Comparison of ENCODE assay signal across 9 mouse cellular contexts in genomic region chr2:34774493-34774892, GRCm38 (mm10). TPM values are rescaled to one million over a fixed set of nuclear protein-coding genes. Genes with fewer than 3 reads are reported as not detected.
DNase-seq lines count a peak whose midpoint lies in the region; ATAC-seq and TF ChIP-seq lines count a peak whose summit lies in the region.
"Had no signal": no experiment of that assay in that cellular context is flagged by ENCODE, and none has a peak within 500 bp of the region (broad histone marks: within the 10 kb centered on the region; RNA-seq: fewer than 3 reads in every experiment).

No protein-coding gene starts in this region.

- H3K79me2 ChIP-seq in liver, adult 2 months (ENCODE audit: control insufficient read depth, insufficient read depth, low read length) = peaks cover 18% of the 10 kb centered on the region

- H3K27ac ChIP-seq in liver, adult 2 months (replicated peaks; ENCODE audit: insufficient read depth, low read depth, low read length) = no peak overlapping the region
- no peak overlapping the region for H3K27ac ChIP-seq in forebrain, embryonic 12.5 days
- no peak overlapping the region for H3K27ac ChIP-seq in limb, embryonic 13.5 days
- no peak overlapping the region for H3K27ac ChIP-seq in neural tube, embryonic 14.5 days (ENCODE audit: low read depth, low read length)

- DNase-seq in liver, adult 2 months (ENCODE audit: extremely low read depth, low read depth, low spot score) = no peak
- no peak for DNase-seq in liver
- DNase-seq in cerebellum, adult 18-20 months = no peak
- no peak for DNase-seq in embryo, embryonic 10 days (ENCODE audit: low spot score)
- no peak for DNase-seq in cerebellum, postnatal 36 days

- H3K4me3 ChIP-seq in liver, adult 2 months (ENCODE audit: insufficient read depth, low read depth, low read length) = peak overlapping the region; percentile 50
- peak overlapping the region; percentile 96 for H3K4me3 ChIP-seq in forebrain, embryonic 12.5 days (replicated peaks)
- peak overlapping the region; percentile 96 for H3K4me3 ChIP-seq in limb, embryonic 13.5 days
- H3K4me3 ChIP-seq in neural tube, embryonic 14.5 days (ENCODE audit: low read depth, low read length) = peak overlapping the region; percentile 9; the same call in 1 of the 2 replicates

- TF ChIP-seq POLR2A in liver, adult 2 months (IDR thresholded peaks at IDR 0.05; ENCODE audit: extremely low read depth, insufficient read depth, low read length) = no peak

- H3K36me3 ChIP-seq in liver, adult 2 months (ENCODE audit: control insufficient read depth, insufficient read depth, low read length) = peaks cover 56% of the 10 kb centered on the region
- peaks cover 59% of the 10 kb centered on the region for H3K36me3 ChIP-seq in forebrain, embryonic 12.5 days (replicated peaks)
- H3K36me3 ChIP-seq in limb, embryonic 13.5 days = peaks cover 64% of the 10 kb centered on the region
- peaks cover 49% of the 10 kb centered on the region for H3K36me3 ChIP-seq in neural tube, embryonic 14.5 days (ENCODE audit: control insufficient read depth, insufficient read depth, low read length)

- H3K9me3 ChIP-seq in forebrain, embryonic 12.5 days = no peaks in the 10 kb centered on the region
- H3K9me3 ChIP-seq in limb, embryonic 13.5 days = no peaks in the 10 kb centered on the region
- H3K9me3 ChIP-seq in neural tube, embryonic 14.5 days (ENCODE audit: control insufficient read depth, low read length) = no peaks in the 10 kb centered on the region

- peaks cover 28% of the 10 kb centered on the region for H3K4me1 ChIP-seq in liver, adult 2 months (ENCODE audit: control insufficient read depth, insufficient read depth, low read length)
- peaks cover 52% of the 10 kb centered on the region for H3K4me1 ChIP-seq in forebrain, embryonic 12.5 days
- peaks cover 48% of the 10 kb centered on the region for H3K4me1 ChIP-seq in limb, embryonic 13.5 days
- peaks cover 45% of the 10 kb centered on the region for H3K4me1 ChIP-seq in neural tube, embryonic 14.5 days (ENCODE audit: control insufficient read depth, insufficient read depth, low read length)

- H3K4me2 ChIP-seq in forebrain, embryonic 12.5 days = peak overlapping the region; percentile 63
- peak overlapping the region; percentile 71 for H3K4me2 ChIP-seq in limb, embryonic 13.5 days (replicated peaks)
- peak overlapping the region; percentile 85 for H3K4me2 ChIP-seq in neural tube, embryonic 14.5 days (ENCODE audit: low read depth, low read length)

- H3K9ac ChIP-seq in liver, adult 2 months (ENCODE audit: low read depth, low read length) = peak overlapping the region; percentile 54
- H3K9ac ChIP-seq in forebrain, embryonic 12.5 days = no peak overlapping the region; the same call in 1 of the 2 replicates
- H3K9ac ChIP-seq in limb, embryonic 13.5 days = 0 out of 2 replicates have a peak overlapping the region, but pooled peaks have one; percentile 98
- no peak overlapping the region for H3K9ac ChIP-seq in neural tube, embryonic 14.5 days (replicated peaks; ENCODE audit: low read depth, low read length)

- WGBS in liver, adult 2 months = 32% methylated on average over 6 of the region's 6 CpGs
- 90% methylated on average over 6 of the region's 6 CpGs for WGBS in forebrain, embryonic 12.5 days
- WGBS in limb, embryonic 13.5 days = 89% methylated on average over 6 of the region's 6 CpGs
- 91% methylated on average over 6 of the region's 6 CpGs for WGBS in neural tube, embryonic 14.5 days

- H3K27me3 ChIP-seq in liver, adult 2 months (ENCODE audit: control insufficient read depth, insufficient read depth, low read length) = no peaks in the 10 kb centered on the region
- no peaks in the 10 kb centered on the region for H3K27me3 ChIP-seq in forebrain, embryonic 12.5 days
- H3K27me3 ChIP-seq in limb, embryonic 13.5 days = no peaks in the 10 kb centered on the region
- no peaks in the 10 kb centered on the region for H3K27me3 ChIP-seq in neural tube, embryonic 14.5 days (ENCODE audit: control insufficient read depth, insufficient read depth, low read length)

- TF ChIP-seq CTCF in liver, adult 2 months (IDR thresholded peaks at IDR 0.05; ENCODE audit: low read depth, low read length) = no peak

- no peak for ATAC-seq in forebrain, embryonic 12.5 days (ENCODE audit: low FRiP score)
- ATAC-seq in limb, embryonic 13.5 days (ENCODE audit: low FRiP score, low read depth) = no peak
- ATAC-seq in neural tube, embryonic 14.5 days (ENCODE audit: low read depth) = no peak

RNA-seq across cellular contexts. Expression of gene Hspa5, which starts 2.7 kb away (rescaled TPM):
- total RNA-seq in liver, adult 2 months (2014; rRNA removed) = 843 and 1,003 TPM in 2 replicates
- polyA plus RNA-seq in liver, adult 2 months (2012; rRNA removed) = 1,344 and 1,475 TPM in 2 replicates
- polyA plus RNA-seq in forebrain, embryonic 12.5 days (2016; fragmentation: Nextera tagmentation; extraction: Ambion mirVana) = 571 and 599 TPM in 2 replicates
- polyA plus RNA-seq in limb, embryonic 13.5 days (2015; fragmentation: Nextera tagmentation; extraction: Ambion mirVana) = 842 and 937 TPM in 2 replicates
- 402 and 471 TPM in 2 replicates for polyA plus RNA-seq in neural tube, embryonic 14.5 days (2014; fragmentation: Nextera tagmentation; extraction: Ambion mirVana)

RNA-seq across cellular contexts. Expression of gene Gapvd1, which starts 19.5 kb away (rescaled TPM):
- total RNA-seq in liver, adult 2 months (2014; rRNA removed) = 32.4 and 37.1 TPM in 2 replicates
- polyA plus RNA-seq in liver, adult 2 months (2012; rRNA removed) = 9.2 and 10.6 TPM in 2 replicates
- 123 and 134 TPM in 2 replicates for polyA plus RNA-seq in forebrain, embryonic 12.5 days (2016; fragmentation: Nextera tagmentation; extraction: Ambion mirVana)
- polyA plus RNA-seq in limb, embryonic 13.5 days (2015; fragmentation: Nextera tagmentation; extraction: Ambion mirVana) = 89.7 and 97.3 TPM in 2 replicates
- polyA plus RNA-seq in neural tube, embryonic 14.5 days (2014; fragmentation: Nextera tagmentation; extraction: Ambion mirVana) = 119 and 132 TPM in 2 replicates

RNA-seq across cellular contexts. Expression of gene Rabepk, which starts 25.2 kb away (rescaled TPM):
- 12.1 and 14.8 TPM in 2 replicates for total RNA-seq in liver, adult 2 months (2014; rRNA removed)
- polyA plus RNA-seq in liver, adult 2 months (2012; rRNA removed) = 12.7 and 14.7 TPM in 2 replicates
- 23.3 and 23.4 TPM in 2 replicates for polyA plus RNA-seq in forebrain, embryonic 12.5 days (2016; fragmentation: Nextera tagmentation; extraction: Ambion mirVana)
- 37.8 and 41.4 TPM in 2 replicates for polyA plus RNA-seq in limb, embryonic 13.5 days (2015; fragmentation: Nextera tagmentation; extraction: Ambion mirVana)
- polyA plus RNA-seq in neural tube, embryonic 14.5 days (2014; fragmentation: Nextera tagmentation; extraction: Ambion mirVana) = 26.0 and 29.1 TPM in 2 replicates

RNA-seq across cellular contexts. Expression of gene Fbxw2, which starts 51.6 kb away (rescaled TPM):
- total RNA-seq in liver, adult 2 months (2014; rRNA removed) = 49.9 and 51.9 TPM in 2 replicates
- 24.2 and 28.1 TPM in 2 replicates for polyA plus RNA-seq in liver, adult 2 months (2012; rRNA removed)
- polyA plus RNA-seq in forebrain, embryonic 12.5 days (2016; fragmentation: Nextera tagmentation; extraction: Ambion mirVana) = 83.9 and 90.2 TPM in 2 replicates
- polyA plus RNA-seq in limb, embryonic 13.5 days (2015; fragmentation: Nextera tagmentation; extraction: Ambion mirVana) = 93.1 and 93.4 TPM in 2 replicates
- polyA plus RNA-seq in neural tube, embryonic 14.5 days (2014; fragmentation: Nextera tagmentation; extraction: Ambion mirVana) = 69.3 and 79.3 TPM in 2 replicates

RNA-seq across cellular contexts. Expression of gene Gm34653, which starts 58.3 kb away (rescaled TPM):
- 0.09 and 0.13 TPM in 2 replicates for total RNA-seq in liver, adult 2 months (2014; rRNA removed)
- not detected in 2 replicates for polyA plus RNA-seq in liver, adult 2 months (2012; rRNA removed)
- not detected in 2 replicates for polyA plus RNA-seq in forebrain, embryonic 12.5 days (2016; fragmentation: Nextera tagmentation; extraction: Ambion mirVana)
- polyA plus RNA-seq in limb, embryonic 13.5 days (2015; fragmentation: Nextera tagmentation; extraction: Ambion mirVana) = 0.09 TPM in 1 of 2 replicates, not detected in the other
- polyA plus RNA-seq in neural tube, embryonic 14.5 days (2014; fragmentation: Nextera tagmentation; extraction: Ambion mirVana) = not detected in 2 replicates
- total RNA-seq: left cerebral cortex, postnatal 14 days had no signal

Comparison
In these comparisons a context has a peak if more than half of its experiments do, and no peak if none do; other contexts are left out.
1. H3K4me3 ChIP-seq: peak in every context shown above with its lines; median percentile 96 in forebrain, embryonic 12.5 days; 96 in limb, embryonic 13.5 days; 50 in liver, adult 2 months; 9 in neural tube, embryonic 14.5 days.
2. H3K9ac ChIP-seq: peak in liver, adult 2 months (single experiment) and limb, embryonic 13.5 days (single experiment); none in forebrain, embryonic 12.5 days (single experiment) and neural tube, embryonic 14.5 days (single experiment).
3. Peak in every context shown above with its lines, with median percentiles within 50 percentile points of each other: H3K4me2 ChIP-seq.